Mouse (Mus musculus) layer of hippocampus, adult 2 months (tissue): ENCODE results near the gene Trhr2. TPM values are rescaled to one million over a fixed set of nuclear protein-coding genes. Genes with fewer than 3 reads are reported as not detected.

ENCODE experiments used
- DNase-seq, 2 experiments: peaks; one replicate each; pipeline ENCODE4 v3.0.0; 2022; ENCODE audit warnings: low spot score in 2 of 2
- H3K27ac ChIP-seq: fragments of 200-600 bp; 2 replicates; pipeline ENCODE4 v1.8.1; 2022
- H3K4me3 ChIP-seq: fragments of 200-600 bp; 2 replicates; pipeline ENCODE4 v1.8.1; 2022; ENCODE audit warnings: mild to moderate bottlenecking
- CTCF ChIP-seq: fragments of 200-600 bp; conservative IDR thresholded peaks from 2 replicates; pipeline ENCODE4 v1.8.1; 2022; ENCODE audit warnings: antibody characterized with exemption, mild to moderate bottlenecking, moderate library complexity
- total RNA-seq, 2 experiments: library from RNA; stranded (reverse); gene quantifications; 2 replicates each; pipeline ENCODE4 v1.2.3; 2021

Gene Trhr2
- total RNA-seq, 2 experiments from 2014 or later: 0.79 to 0.82 TPM

DNA sequence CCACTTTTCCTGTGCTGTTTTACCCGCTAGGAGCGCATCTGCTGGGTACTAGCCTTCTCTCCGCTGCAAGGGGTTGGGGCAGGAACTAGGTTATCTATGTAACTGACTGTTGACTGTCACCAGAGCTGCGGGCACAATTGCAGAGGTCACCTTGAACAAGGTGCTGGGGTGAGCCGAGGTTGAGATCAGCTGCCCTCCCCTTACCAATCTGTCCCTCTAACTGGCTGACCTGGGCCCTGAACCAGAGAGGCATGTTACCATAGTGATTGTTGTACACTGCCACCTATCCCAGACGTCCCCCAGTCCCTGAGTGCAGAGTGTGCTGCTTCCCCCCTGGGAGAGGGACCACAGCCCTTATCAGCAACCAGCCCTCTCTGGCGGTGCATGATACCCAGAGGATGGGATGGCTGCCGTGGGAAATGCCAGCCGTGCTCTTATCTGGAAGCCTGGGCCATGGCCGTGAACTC is 39.1 kb downstream of the Trhr2 start:
- no peak overlapping the region for H3K4me3 ChIP-seq
- TF ChIP-seq CTCF: no peak
- DNase-seq: no peak
- H3K27ac ChIP-seq: no peak overlapping the region

DNA sequence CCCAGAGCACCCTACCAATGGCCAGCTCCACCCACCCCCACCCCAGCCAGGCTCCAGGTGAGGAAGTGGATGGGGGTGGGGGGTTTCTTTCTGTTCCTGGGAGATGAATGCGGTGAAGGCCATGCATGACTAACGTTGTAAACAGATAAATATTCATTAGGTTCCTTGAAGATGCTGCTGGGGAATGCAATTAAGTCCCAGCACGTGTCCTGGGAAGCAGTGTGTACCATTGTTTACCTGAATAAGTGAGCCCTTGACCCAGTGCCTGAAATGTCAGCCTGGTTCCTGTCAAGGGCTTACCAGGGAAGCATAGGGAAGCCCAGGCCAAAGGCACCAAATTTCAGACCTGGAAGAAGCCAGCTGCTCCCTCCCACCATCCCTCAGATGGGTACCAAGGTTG is 40.0 kb downstream of the Trhr2 start:
- H3K27ac ChIP-seq: no peak overlapping the region
- no peak for DNase-seq
- no peak overlapping the region for H3K4me3 ChIP-seq
- no peak for TF ChIP-seq CTCF

DNA sequence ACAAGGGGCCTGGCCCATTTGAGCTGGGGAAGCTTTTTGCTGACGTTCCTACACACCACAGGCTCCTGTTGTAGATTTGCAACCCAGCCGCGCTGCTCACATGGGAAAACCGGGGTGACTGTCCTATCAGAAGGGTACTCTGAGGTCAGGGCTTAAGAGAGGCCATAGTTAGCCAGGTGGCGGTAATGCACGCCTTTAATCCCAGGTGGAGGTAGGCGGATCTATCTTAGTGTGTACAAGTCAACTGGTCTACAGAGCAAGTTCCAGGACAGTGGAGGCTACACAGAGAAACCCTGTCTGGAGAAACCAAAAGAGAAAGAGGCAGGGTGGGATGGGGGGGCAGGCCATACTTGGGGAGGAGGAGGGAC is 40.9 kb downstream of the Trhr2 start:
- DNase-seq: no peak
- Histone ChIP-seq H3K27ac (no peak overlapping the region), H3K4me3 (no peak overlapping the region)
- TF ChIP-seq CTCF: no peak

DNA sequence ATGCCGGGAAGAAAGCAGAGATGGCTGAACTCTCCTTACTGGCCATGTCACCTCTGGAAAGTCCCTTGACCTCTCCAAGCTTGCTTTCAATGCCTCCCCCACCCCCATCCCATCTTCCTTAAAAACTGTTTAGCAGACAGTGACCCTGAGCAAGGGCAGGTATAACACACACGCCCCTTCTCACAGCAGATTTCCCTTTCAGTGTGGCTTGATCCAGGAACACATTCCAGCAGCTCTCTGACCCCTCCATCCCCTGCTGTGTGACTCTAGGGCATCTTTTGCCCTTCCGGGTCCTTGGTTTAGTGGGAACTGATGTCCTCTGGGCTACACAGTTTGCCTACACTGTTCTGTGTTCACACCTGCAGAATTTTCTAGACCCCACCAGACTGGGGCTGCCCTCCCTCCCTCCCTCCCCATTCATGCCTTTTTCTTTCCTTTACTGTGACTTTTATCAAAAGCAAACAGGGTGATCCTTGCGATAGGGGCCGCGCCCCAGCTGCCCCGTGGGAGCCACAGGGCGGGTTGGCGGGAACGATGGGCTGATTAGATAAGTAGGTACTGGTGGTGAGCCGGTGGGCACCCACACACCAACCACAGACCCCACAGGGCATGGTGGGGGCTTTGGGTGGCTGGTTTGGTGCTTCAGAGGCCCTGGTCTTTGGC is 41.4 kb downstream of the Trhr2 start:
- DNase-seq: no peak
- TF ChIP-seq CTCF: no peak
- Histone ChIP-seq H3K27ac (no peak overlapping the region), H3K4me3 (no peak overlapping the region)

DNA sequence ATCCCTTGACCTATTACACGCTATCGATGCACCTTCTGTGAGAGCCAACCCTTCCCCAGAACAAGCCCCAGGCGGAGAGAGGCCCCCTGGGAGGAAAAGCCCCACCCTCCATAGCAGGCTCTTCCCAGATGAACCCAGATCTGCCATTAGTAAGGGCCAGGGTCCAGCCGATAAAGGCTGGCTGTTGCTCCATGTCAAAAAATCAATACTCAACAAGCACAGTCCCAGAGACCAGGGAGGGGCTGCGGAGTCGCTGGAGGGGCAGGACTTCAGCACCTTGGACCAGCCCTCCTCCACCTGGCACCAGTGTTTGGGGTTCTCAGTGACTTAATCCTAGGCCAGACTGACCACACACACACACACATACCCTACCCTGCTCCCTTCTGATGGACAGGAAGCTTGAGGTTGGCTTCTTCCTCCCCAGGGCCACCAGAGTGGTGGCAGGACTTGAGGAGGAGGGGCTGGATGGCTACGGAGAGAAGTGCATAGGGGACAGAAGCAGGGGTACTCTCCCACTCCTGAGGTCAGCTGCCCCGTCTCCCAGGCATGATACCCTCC is 42.5 kb downstream of the Trhr2 start:
- Histone ChIP-seq H3K4me3 (no peak overlapping the region), H3K27ac (no peak overlapping the region)
- no peak for DNase-seq
- TF ChIP-seq CTCF: no peak

DNA sequence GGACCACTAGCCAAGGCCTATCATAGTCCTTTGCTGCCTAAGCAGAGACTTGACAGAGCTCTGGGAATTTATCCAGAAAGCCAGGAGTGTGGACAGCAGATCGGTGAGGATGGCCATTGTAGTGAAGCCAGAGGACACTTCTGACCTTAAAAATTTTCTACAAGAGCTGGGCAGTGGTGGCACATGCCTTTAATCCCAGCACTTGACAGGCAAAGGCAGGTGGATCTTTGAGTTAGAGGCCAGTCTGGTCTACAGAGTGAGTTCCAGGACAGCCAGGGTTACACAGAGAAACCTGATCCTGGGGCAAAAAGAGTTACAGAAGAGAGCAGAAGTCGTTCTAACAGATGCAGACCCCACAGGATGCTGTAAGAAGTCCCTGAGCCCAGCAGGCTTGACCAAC is 44.1 kb downstream of the Trhr2 start:
- no peak for DNase-seq
- Histone ChIP-seq H3K4me3 (no peak overlapping the region), H3K27ac (no peak overlapping the region)
- TF ChIP-seq CTCF: no peak

DNA sequence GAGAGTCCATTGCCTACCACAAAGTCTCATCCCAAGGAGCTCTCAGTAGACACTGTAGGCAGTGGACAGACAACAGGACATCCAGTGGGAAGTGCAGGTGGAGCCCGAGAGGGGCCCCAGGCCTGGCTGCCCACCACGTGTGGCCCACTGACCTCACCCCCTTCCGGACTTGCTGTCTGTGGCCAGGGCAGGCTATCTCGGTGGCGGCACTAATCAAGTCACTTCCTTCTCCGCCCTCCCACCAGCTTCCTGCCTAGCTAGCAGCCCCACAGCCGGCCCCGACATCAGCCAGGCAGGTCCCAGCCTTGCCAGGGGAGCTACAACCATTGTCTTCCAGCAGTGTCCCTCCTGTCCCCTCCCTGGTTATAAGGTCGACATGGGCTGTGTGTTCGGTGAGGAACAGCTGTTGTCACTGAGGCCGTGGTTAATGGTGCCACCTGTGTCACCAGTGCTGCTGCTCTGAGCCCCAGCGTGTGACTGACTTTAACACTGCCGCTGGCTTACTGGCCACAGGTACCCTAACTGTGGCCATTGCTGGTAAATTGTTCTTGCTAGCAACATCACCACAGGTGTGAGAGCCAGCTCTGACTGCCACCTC is 45.5 kb downstream of the Trhr2 start:
- peak overlapping the region; percentile 52; the same call in 1 of the 2 replicates for H3K27ac ChIP-seq
- no peak for TF ChIP-seq CTCF
- DNase-seq: no peak
- H3K4me3 ChIP-seq: no peak overlapping the region

DNA sequence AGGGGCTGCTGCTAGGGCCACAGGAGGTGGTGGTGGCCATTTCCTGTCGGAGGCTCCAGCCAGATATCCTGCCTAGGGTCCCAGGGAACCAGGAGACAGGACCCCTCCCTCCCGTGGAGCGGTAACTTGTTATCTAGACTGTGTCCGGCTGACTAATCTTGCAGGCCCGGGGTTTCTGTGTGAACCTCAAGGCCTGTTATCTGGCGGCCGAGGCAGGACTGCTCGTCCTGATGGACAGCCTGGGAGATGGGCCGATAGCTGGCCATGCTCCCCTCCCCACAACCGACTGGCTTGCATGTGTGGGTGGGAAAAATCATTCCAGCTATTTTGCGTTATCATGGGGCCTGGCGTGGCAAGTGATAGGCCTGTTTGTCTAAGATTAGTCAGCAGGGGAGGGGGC is 47.2 kb downstream of the Trhr2 start:
- Histone ChIP-seq H3K27ac (no peak overlapping the region), H3K4me3 (no peak overlapping the region)
- TF ChIP-seq CTCF: no peak
- no peak for DNase-seq

DNA sequence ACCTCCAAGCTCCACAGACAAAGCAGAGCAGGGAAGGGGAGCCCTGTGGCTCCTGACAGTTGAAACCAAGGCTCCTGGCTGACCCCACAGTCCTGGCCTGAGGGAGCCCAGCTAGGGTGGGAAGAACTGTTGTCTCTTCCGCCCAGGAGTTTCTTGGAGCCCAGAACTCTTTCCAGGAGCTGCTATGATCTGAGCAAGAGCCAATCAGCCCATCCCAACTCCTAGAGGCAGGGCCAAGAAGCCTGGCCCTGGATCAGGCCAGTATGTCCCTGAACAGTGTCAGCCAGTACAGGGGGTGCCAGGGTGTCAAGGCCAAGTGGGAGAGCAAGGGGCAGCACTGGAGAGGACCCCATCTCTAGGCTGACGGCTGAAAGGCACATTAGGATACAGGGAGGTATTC is 48.0 kb downstream of the Trhr2 start:
- TF ChIP-seq CTCF: no peak
- Histone ChIP-seq H3K4me3 (no peak overlapping the region), H3K27ac (no peak overlapping the region)
- DNase-seq: no peak

DNA sequence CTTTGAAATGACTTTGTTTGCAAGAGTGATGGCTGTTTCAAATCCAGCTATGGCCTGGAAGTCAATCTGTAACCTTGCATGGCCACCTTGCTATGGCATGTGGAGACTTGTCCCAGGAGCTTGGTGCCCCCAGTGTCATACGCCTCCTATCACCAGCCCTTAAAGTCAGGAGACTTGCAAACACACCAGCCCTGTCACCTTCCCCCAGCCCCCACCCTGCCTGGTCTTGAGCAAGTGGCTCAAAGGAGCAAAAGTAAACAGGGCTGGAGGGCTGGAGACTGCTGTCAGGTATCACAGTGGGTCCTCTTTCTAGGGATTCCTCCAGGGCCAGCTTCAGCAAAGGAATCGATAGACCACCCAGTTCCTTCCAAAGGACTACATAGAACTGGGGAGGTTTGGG is 49.4 kb downstream of the Trhr2 start:
- no peak overlapping the region for H3K27ac ChIP-seq
- TF ChIP-seq CTCF: no peak
- no peak for DNase-seq
- no peak overlapping the region for H3K4me3 ChIP-seq

DNA sequence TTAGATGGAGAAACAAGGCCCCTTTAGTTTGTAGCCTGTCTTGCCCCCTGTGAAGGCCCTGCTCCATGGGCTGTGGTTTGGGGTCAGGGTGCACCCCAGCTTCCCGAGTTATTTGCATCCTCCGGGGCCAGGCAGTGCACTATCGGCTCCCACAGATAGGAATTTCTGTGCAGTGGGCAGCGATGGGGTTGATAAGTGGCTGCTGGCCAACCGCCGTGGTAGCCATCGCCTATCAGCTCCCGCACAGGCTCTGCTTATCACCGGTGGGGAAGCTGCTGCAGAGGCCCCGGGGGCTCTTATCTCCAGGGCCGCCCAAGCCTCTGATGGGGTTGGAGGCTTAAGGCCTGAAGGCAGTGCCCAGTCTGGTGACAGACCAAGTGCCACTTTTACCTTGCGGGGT is 51.3 kb downstream of the Trhr2 start:
- DNase-seq: no peak
- no peak overlapping the region for H3K4me3 ChIP-seq
- H3K27ac ChIP-seq: no peak overlapping the region
- TF ChIP-seq CTCF: no peak

DNA sequence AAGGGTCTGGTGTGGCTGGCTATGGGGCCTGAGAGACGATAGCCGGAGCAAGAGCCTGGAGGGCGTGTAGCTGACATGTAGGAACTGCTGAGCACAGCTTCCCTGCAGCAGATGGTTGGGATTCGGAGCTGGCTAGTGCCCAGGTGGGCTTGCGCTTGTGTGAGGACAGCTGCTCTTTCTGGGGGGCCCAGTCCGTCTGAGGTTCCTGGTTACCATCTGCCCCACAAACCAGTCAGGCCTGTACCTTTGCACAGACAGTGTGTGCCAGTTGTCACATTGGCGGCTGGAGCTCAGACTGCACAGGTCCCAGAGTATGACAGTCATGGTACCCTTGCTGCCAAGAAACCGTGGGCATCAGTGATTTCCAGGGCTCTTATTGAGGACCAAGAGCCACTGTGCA is 52.7 kb downstream of the Trhr2 start:
- no peak overlapping the region for H3K4me3 ChIP-seq
- H3K27ac ChIP-seq: no peak overlapping the region
- TF ChIP-seq CTCF: no peak
- no peak for DNase-seq

Other genes with a start within 250 kb of the Trhr2 start
- 10 to 100 TPM; 45.1 to 45.6 TPM for gene Zfpm1, start 78.6 kb downstream of the Trhr2 start, total RNA-seq
- gene Zc3h18, start 15.9 kb upstream of the Trhr2 start, total RNA-seq: 10 to 100 TPM; 39.2 to 40.2 TPM
- gene Il17c, start 61.3 kb upstream of the Trhr2 start, total RNA-seq: not detected
- gene Cyba, start 72.2 kb upstream of the Trhr2 start, total RNA-seq: 10 to 100 TPM in 1 of 2 experiments, 1 to 10 TPM in 1; 10.0 to 10.7 TPM
- gene Mvd, start 82.7 kb upstream of the Trhr2 start, total RNA-seq: 10 to 100 TPM; 16.7 to 17.6 TPM
- not detected for gene Snai3, start 100.0 kb upstream of the Trhr2 start, total RNA-seq
- gene Rnf166, start 115.3 kb upstream of the Trhr2 start, total RNA-seq: 10 to 100 TPM; 32.7 to 39.5 TPM
- gene Ctu2, start 115.4 kb upstream of the Trhr2 start, total RNA-seq: 10 to 100 TPM; 22.8 to 23.7 TPM
- gene Piezo1, start 190.6 kb upstream of the Trhr2 start, total RNA-seq: 1 to 10 TPM; 3.1 to 5.5 TPM
- gene Cdt1, start 207.3 kb upstream of the Trhr2 start, total RNA-seq: 1 to 10 TPM; 1.3 to 1.6 TPM
- 10 to 100 TPM; 60.7 to 62.3 TPM for gene Aprt, start 216.2 kb upstream of the Trhr2 start, total RNA-seq